Mouse (Mus musculus) CH12F3 (cell line): ENCODE results near the gene Dnajc9.

ENCODE experiments used
- in situ Hi-C: fragments of 300-500 bp; cut with MboI; formaldehyde crosslinking; loops from 2 replicates; pipeline ENCODE4 v1.14.3; 2020; ENCODE audit warnings: low sequenced_read_pairs

Dnajc9 gene

DNA sequence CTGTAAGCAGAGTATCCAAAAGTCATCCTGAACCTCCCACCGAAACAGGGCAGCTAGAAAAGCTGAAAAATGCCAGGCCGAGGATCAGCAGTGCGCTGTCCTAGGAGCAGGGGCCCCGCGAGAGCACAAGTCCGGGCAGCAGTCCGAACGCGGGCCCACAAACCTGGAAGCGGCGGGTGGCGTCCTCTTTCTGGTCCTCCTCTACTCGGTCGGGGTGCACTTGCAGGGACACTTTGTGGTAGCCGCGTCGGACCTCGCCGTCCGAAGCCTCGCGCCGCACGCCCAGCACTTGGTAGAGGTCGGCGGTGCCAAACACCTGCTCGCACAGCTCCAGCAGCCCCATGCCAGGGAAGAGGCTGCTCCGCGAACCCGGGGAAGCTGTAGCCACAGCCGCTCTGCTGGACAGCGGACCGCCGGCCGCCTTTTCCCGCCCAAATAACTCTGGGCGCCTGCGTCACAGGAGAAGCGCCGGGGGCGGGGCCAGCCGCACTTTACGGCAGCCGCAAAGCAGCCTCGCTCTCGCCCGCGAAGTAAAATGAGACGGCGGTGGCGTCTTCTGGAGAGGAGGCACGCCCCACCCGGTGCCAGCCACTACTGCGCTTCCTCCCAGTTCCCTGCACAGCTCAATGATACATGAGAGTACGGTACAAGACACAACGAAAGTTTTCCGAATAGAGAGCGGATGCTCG is at the start of gene Dnajc9:
Dnajc9 (minus strand) TSS at position 470 of the 689 bp plus-strand sequence.
- in situ Hi-C loops, result no loop called here

DNA sequence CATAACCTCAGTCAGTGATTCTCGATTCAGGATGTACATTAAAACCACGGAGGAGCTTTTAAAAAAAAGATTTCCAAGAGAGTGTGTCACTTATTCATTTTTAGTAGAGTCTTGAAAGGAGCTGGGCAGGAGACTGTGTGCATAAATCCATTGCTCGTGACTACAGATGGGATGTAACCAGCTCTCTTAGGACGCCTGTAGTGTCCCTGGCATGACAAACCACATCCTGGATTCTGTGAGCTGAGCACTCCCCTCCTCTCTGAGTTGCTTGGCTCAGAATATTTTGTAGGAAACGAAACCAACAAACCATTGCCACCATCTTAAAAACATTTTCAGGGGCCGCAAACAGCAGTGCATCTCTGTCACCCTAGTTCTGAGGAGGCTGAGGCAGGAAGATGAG is 48.3 kb upstream of the Dnajc9 start:
- in situ Hi-C loops, result no loop called here

DNA sequence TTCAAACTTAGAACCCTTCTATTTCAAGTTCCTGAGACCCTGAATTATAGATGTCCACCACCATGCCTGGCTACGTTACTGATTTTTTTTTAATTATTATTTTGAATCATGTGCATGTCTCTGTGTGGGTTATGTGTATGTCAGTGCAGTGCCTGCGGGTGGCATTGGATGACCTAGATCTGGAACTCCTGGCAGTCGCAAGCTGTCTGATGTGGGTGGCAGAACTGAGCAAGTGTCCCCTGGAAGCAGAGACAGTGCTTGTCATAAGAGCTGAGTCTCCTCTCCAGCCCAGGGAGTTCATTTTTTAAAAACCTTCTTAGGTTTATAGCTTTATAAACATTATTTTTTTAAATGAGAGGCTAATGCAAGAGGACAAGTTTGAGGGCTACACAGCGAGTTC is 43.7 kb upstream of the Dnajc9 start:
- in situ Hi-C loops, result no loop called here

DNA sequence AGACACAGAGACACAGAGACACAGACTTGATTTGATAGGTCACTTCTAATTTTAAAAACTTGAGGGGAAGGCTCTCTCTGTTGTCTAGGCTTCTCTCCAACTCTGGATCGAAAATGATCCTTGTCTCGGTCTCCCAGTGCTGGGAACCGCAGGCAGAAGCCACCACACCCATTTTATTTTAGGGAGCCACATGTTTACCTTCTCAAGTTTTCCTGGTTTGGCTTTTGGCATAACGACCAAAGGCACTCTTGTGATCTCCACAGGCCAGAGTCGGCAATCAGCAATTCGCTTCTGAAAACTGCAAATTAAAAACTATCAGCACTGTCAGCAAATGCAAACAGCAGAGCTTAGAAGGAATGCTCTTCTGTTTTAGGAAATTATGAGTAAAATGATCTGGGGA is 43.0 kb upstream of the Dnajc9 start:
- in situ Hi-C loops, result no loop called here

GRCm38 (mm10) chr14:20429833-20430232 is 41.1 kb upstream of the Dnajc9 start:
- in situ Hi-C loops, result no loop called here

DNA sequence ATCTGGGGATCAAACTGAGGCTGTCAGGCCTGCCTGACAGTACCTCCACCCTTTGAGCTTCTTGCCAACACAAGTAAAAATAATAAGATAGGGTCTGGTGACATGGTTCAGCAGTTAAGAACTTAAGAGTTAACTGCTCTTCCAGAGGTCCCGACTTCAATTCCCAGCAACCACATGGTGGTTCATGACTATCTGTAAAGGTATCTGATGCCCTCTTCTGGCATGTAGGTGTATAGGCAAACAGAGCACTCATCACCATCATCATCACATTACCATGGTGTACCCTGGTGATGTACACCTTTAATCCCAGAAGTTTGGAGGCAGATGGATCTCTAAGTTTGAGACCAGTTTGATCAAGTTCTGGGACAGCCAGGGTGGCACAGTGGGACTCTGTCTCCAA is 39.9 kb upstream of the Dnajc9 start:
- in situ Hi-C loops, result no loop called here

GRCm38 (mm10) chr14:20423046-20423445 is 34.3 kb upstream of the Dnajc9 start:
- in situ Hi-C loops, result no loop called here

DNA sequence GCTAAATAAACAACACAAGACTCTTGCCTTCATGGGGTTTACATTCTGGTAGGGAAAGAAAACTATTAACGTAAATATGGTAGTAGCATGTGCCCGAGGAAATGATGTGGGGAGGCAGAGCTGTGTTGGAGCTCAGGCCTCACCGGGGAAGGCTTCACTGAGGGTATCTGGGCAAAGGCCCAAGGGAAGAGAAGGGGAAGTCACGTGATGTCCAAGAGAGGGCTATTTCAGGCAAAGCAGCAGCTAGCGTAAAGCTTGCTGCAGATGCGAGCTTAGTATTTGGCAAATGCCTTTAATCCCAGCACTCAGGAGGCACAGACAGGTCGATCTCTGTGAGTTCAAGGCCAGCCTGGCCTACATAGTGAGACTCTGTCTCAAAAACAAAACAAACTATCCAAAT is 33.5 kb upstream of the Dnajc9 start:
- in situ Hi-C loops, result no loop called here

DNA sequence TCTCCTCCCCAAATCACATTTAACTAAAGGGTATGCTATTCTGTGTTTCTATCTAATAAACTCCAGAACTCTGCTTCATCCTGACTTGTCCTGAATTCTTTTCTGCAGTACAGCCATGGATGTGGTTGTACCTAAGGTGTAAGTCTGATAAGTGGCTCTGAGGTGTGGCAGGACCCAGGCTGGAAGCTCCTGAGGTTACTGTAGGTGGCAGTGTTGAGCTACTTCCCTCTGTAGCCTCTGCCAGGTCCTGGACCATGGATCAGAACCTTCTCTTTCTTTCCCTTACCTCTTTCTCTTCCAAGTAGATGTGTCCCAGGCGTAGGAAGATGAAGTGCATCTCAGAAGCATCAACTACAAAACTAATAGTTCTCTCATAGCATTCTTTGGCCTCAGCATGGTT is 11.4 kb upstream of the Dnajc9 start:
- in situ Hi-C loops, result no loop called here

DNA sequence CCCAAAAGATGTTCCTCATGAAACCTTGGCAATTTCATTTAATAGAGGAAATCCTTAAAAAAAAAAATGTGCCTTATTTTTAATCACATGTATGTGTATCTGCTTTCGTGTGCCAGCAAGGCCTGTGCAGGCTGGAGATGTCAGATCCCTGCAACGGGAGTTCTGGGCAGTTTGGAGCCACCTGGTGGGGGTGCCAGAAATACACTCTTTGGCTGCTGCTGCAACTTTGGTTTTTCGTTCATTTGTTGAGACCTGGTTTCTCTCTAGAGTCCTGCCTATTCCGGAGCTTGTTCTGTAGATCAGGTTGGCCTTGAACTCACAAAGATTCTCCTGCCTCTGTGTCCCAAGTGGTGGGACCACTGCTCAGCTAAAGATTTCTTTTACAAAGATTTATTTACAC is 10.2 kb upstream of the Dnajc9 start:
- in situ Hi-C loops, result no loop called here

- in situ Hi-C loops, result no loop called here
Observed at GRCm38 (mm10) chr14:20397220-20397619, 8.5 kb upstream of the Dnajc9 start.

DNA sequence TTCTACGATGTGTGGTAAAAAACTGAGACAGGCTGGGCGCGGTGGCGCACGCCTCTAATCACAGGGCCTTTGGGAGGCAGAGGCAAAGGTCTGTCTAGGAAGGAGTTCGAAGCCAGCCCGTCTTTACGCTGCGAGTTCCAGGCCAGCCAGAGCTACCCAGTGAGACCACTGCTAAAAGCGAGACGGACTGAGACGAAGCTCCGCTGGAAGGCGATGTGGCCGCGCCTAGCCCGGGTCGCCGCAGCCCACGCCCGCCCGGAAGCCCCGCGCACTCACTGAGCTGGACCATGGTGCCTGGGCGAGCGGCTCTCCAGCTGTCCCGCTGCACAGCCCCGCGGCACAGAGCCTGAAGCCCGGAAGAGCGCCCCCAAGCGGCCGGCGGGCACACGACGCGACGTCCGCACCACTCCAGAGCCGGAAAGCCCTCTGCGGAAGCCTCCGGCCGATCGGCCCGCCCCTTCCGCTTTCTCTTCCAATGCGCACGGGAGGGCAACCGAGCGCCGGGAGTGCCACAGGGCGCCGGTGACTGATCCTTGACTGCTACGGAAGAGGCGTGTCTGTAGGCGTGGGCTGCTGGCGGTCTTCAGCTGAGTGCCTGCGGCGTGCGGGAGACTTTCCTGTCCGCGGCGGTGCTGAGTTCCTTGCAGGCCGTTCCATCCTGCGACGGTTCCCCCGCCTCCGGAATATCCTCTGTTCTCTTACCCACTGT is 4.6 kb upstream of the Dnajc9 start, which contains the start of gene Mrps16:
Mrps16 (minus strand) TSS at position 430 of the 709 bp plus-strand sequence.
- in situ Hi-C loops, result no loop called here

DNA sequence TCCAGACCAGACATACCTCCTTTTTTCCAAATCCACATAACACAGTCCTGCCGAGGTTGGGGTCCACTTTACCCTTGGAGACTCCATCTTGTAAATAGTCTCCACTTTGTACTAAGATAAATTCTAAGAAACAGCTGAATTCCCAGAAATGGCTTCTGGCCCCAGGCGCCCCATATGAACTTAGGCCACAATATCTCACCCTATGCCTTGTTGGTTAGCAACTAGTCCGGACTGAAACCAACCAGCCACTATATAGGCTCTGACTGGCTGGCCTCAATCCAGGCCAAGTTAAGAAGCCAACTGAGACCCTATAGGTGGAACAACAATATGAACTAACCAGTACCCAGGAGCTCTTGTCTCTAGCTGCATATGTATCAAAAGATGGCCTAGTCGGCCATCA is 3.6 kb upstream of the Dnajc9 start:
- in situ Hi-C loops, result no loop called here

- in situ Hi-C loops, result no loop called here
Observed at GRCm38 (mm10) chr14:20389446-20390079, 853 bp upstream of the Dnajc9 start.

- in situ Hi-C loops, result no loop called here
Observed at GRCm38 (mm10) chr14:20379753-20380430, 8.8 kb downstream of the Dnajc9 start.

GRCm38 (mm10) chr14:20379087-20379640 is 9.5 kb downstream of the Dnajc9 start:
- in situ Hi-C loops, result no loop called here

DNA sequence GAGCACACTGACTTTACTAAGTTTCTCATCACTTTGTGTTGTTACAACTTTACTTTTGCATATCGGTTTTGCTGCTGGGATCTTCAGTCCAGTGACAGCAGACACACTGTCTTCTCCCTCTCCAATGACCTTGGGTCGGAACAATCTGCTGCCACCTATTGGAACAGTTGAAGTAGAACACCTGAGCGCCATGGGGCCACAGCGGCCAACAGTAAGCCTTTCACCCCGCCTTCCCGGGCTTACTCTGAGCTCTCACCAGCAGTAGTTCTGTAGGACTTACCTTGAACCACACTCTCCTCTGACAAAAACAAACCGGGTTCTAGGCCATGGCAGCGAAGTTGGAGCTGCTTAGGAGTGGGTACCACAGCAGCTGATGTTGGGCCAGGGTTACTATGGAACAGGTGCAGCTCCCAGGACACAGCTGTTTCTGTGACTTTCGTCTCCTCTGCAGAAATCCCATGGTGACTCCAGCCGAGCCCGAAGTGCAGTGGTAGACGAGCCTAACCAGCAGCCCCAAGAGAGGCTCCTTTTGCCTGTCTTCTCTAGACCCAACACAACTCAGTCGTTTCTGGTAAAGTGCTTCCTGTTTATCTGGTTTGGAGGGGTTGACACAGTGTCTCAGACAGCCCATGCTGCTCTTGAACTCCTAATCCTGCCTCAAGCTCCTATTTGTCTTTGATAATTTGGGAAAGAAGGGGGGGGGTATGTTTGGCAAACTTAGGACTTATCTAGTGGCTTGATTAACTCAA is 10.2 kb downstream of the Dnajc9 start:
- in situ Hi-C loops, result no loop called here

GRCm38 (mm10) chr14:20377112-20377521 is 11.6 kb downstream of the Dnajc9 start:
- in situ Hi-C loops, result no loop called here

DNA sequence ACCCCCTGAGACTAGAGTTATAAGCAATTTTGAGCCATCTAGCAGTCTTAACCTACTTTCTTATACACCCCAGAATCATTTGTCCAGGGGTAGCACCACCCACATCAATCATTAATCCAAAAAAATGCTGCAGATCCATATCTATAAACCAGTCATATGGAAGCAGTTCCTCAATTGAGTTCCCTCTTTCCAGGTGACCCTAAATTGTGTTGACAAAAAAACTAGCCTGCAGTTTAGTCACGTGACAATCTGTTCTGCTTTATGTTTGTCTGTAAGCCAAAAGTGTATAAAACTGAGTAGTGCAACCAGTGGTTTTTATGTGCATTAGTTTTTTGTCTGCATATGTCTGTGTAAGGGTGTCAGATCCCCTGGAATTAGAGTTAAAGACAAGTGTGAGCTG is 16.9 kb downstream of the Dnajc9 start:
- in situ Hi-C loops, result no loop called here

- in situ Hi-C loops, result no loop called here
Observed at GRCm38 (mm10) chr14:20370798-20371197, 17.9 kb downstream of the Dnajc9 start.
